Mouse (Mus musculus): ENCODE results near the gene Hoxb6. TPM values are rescaled to one million over a fixed set of nuclear protein-coding genes. Genes with fewer than 3 reads are reported as not detected.

The Hoxb6 gene
- polyA plus RNA-seq, 1 experiment = not detected

- TF ChIP-seq MYOD1 (IDR thresholded peaks at IDR 0.05; ENCODE audit: control insufficient read depth in 1 of 3, insufficient read length in 2 of 3, low read depth in 2 of 3) (no peak), MAX (IDR thresholded peaks at IDR 0.05; ENCODE audit: low read depth) (no peak), USF1 (IDR thresholded peaks at IDR 0.05; ENCODE audit: low read depth) (peak; percentile 58)
- Histone ChIP-seq H3K79me2 (ENCODE audit: control insufficient read depth, insufficient read depth) (no peaks in the 10 kb centered on the region), H3ac (ENCODE audit: control insufficient read depth, insufficient read length) (no peak within 1 kb of the TSS), H3K36me3 (ENCODE audit: control insufficient read depth, insufficient read depth) (no peaks in the 10 kb centered on the region), H3K4me3 (no peak within 1 kb of the TSS), H3K27me3 (ENCODE audit: control insufficient read depth, insufficient read depth, insufficient read length) (peaks cover 93% of the 10 kb centered on the region), H3K4me2 (ENCODE audit: low read depth) (no peak within 1 kb of the TSS)
These were observed 6.2 kb upstream of the Hoxb6 start, which contains the start of gene Hoxb7 for GRCm38 (mm10) chr11:96285771-96286738. Hoxb7 (plus strand) TSS chr11:96286623.

- no peaks in the 10 kb centered on the region for H3K79me2 ChIP-seq (ENCODE audit: control insufficient read depth, insufficient read depth)
- H3K27me3 ChIP-seq (ENCODE audit: control insufficient read depth, insufficient read depth, insufficient read length) = peaks cover 89% of the 10 kb centered on the region
- H3K4me2 ChIP-seq (ENCODE audit: low read depth) = no peak overlapping the region
- H3ac ChIP-seq (ENCODE audit: control insufficient read depth, insufficient read length) = no peak overlapping the region
- no peaks in the 10 kb centered on the region for H3K36me3 ChIP-seq (ENCODE audit: control insufficient read depth, insufficient read depth)
- no peak overlapping the region for H3K4me3 ChIP-seq
- TF ChIP-seq TCF12 (IDR thresholded peaks at IDR 0.05; ENCODE audit: insufficient read depth, poor library complexity, severe bottlenecking) (no peak), TCF3 (IDR thresholded peaks at IDR 0.05; ENCODE audit: insufficient read length, low read depth) (no peak), MAX (IDR thresholded peaks at IDR 0.05; ENCODE audit: low read depth) (no peak), CEBPB (IDR thresholded peaks at IDR 0.05; ENCODE audit: insufficient read depth, poor library complexity, severe bottlenecking) (no peak), E2F4 (IDR thresholded peaks at IDR 0.05; ENCODE audit: insufficient read depth) (no peak), SRF (IDR thresholded peaks at IDR 0.05; ENCODE audit: control insufficient read depth, insufficient read length, low read depth) (no peak), MYOG (IDR thresholded peaks at IDR 0.05; ENCODE audit: control insufficient read depth in 1 of 3, insufficient read depth in 1 of 3, insufficient read length in 2 of 3, low read depth in 2 of 3) (no peak), REST (IDR thresholded peaks at IDR 0.05; ENCODE audit: insufficient read depth, insufficient read length) (no peak), USF1 (IDR thresholded peaks at IDR 0.05; ENCODE audit: low read depth) (no peak), POLR2AphosphoS2 (IDR thresholded peaks at IDR 0.05; ENCODE audit: insufficient read length, low read depth) (no peak), MYOD1 (IDR thresholded peaks at IDR 0.05; ENCODE audit: control insufficient read depth in 1 of 3, insufficient read length in 2 of 3, low read depth in 2 of 3) (no peak), POLR2A (IDR thresholded peaks at IDR 0.05; ENCODE audit: insufficient read length, low read depth) (no peak)
These were observed 5.4 kb upstream of the Hoxb6 start for GRCm38 (mm10) chr11:96286739-96287385.

- no peak overlapping the region for H3ac ChIP-seq (ENCODE audit: control insufficient read depth, insufficient read length)
- H3K79me2 ChIP-seq (ENCODE audit: control insufficient read depth, insufficient read depth) = no peaks in the 10 kb centered on the region
- H3K36me3 ChIP-seq (ENCODE audit: control insufficient read depth, insufficient read depth) = no peaks in the 10 kb centered on the region
- TF ChIP-seq TCF12 (IDR thresholded peaks at IDR 0.05; ENCODE audit: insufficient read depth, poor library complexity, severe bottlenecking) (no peak), E2F4 (IDR thresholded peaks at IDR 0.05; ENCODE audit: insufficient read depth) (no peak), POLR2A (IDR thresholded peaks at IDR 0.05; ENCODE audit: insufficient read length, low read depth) (no peak), POLR2AphosphoS2 (IDR thresholded peaks at IDR 0.05; ENCODE audit: insufficient read length, low read depth) (no peak), CEBPB (IDR thresholded peaks at IDR 0.05; ENCODE audit: insufficient read depth, poor library complexity, severe bottlenecking) (no peak), MYOD1 (IDR thresholded peaks at IDR 0.05; ENCODE audit: control insufficient read depth in 1 of 3, insufficient read length in 2 of 3, low read depth in 2 of 3) (no peak), MYOG (IDR thresholded peaks at IDR 0.05; ENCODE audit: control insufficient read depth in 1 of 3, insufficient read depth in 1 of 3, insufficient read length in 2 of 3, low read depth in 2 of 3) (no peak), MAX (IDR thresholded peaks at IDR 0.05; ENCODE audit: low read depth) (no peak), SRF (IDR thresholded peaks at IDR 0.05; ENCODE audit: control insufficient read depth, insufficient read length, low read depth) (no peak), TCF3 (IDR thresholded peaks at IDR 0.05; ENCODE audit: insufficient read length, low read depth) (no peak), USF1 (IDR thresholded peaks at IDR 0.05; ENCODE audit: low read depth) (no peak), REST (IDR thresholded peaks at IDR 0.05; ENCODE audit: insufficient read depth, insufficient read length) (no peak)
- H3K27me3 ChIP-seq (ENCODE audit: control insufficient read depth, insufficient read depth, insufficient read length) = peaks cover 87% of the 10 kb centered on the region
- H3K4me2 ChIP-seq (ENCODE audit: low read depth) = no peak overlapping the region
- H3K4me3 ChIP-seq = no peak overlapping the region
These were observed 4.9 kb upstream of the Hoxb6 start for GRCm38 (mm10) chr11:96287411-96287810.

- Histone ChIP-seq H3K4me2 (ENCODE audit: low read depth) (no peak overlapping the region), H3K79me2 (ENCODE audit: control insufficient read depth, insufficient read depth) (no peaks in the 10 kb centered on the region), H3K4me3 (no peak overlapping the region), H3K27me3 (ENCODE audit: control insufficient read depth, insufficient read depth, insufficient read length) (peaks cover 86% of the 10 kb centered on the region), H3ac (ENCODE audit: control insufficient read depth, insufficient read length) (no peak overlapping the region), H3K36me3 (ENCODE audit: control insufficient read depth, insufficient read depth) (no peaks in the 10 kb centered on the region)
- TF ChIP-seq CEBPB (IDR thresholded peaks at IDR 0.05; ENCODE audit: insufficient read depth, poor library complexity, severe bottlenecking) = no peak
- TF ChIP-seq E2F4 (IDR thresholded peaks at IDR 0.05; ENCODE audit: insufficient read depth) = no peak
- no peak for TF ChIP-seq POLR2AphosphoS2 (IDR thresholded peaks at IDR 0.05; ENCODE audit: insufficient read length, low read depth)
- no peak for TF ChIP-seq MAX (IDR thresholded peaks at IDR 0.05; ENCODE audit: low read depth)
These were observed 3.6 kb upstream of the Hoxb6 start for GRCm38 (mm10) chr11:96288455-96289221.
